Mouse (Mus musculus): ENCODE measurements at regions not wholly inside any gene's neighbourhood (a gene's known extent, or its start where the extent isn't known, plus 50 kb on each side); places are given as distances from the start of the nearest gene placed in this dataset.

GRCm38 (mm10) chr6:67168031-67168777 lies 69.8 kb upstream of the Serbp1 start:
- Histone ChIP-seq H3K4me1 (peaks cover 5% of the 10 kb centered on the region; the same call in 1 of the 2 replicates), H3K4me2 (peak overlapping the region; percentile 65), H3K27ac (replicated peaks) (peak overlapping the region; percentile 72), H3K4me3 (replicated peaks) (peak overlapping the region; percentile 46), H3K36me3 (no peaks in the 10 kb centered on the region), H3K27me3 (replicated peaks) (no peaks in the 10 kb centered on the region), H3K9ac (replicated peaks) (peak overlapping the region; percentile 49), H3K9me3 (replicated peaks) (no peaks in the 10 kb centered on the region)
- 13% methylated on average over 11 of the region's 11 CpGs for WGBS
- peak; percentile 93 for ATAC-seq (ENCODE audit: low FRiP score)

- H3K36me3 ChIP-seq, result no peaks in the 10 kb centered on the region
- H3K4me1 ChIP-seq, result peaks cover 5% of the 10 kb centered on the region; the same call in 1 of the 2 replicates
- H3K9me3 ChIP-seq (replicated peaks), result no peaks in the 10 kb centered on the region
- H3K27me3 ChIP-seq (replicated peaks), result no peaks in the 10 kb centered on the region
- no peak overlapping the region for H3K27ac ChIP-seq (replicated peaks)
- H3K9ac ChIP-seq (replicated peaks), result no peak overlapping the region
- ATAC-seq (ENCODE audit: low FRiP score), result no peak
- WGBS, result 85% methylated on average over 6 of the region's 6 CpGs
- no peak overlapping the region for H3K4me2 ChIP-seq
- no peak overlapping the region for H3K4me3 ChIP-seq (replicated peaks)
Observed at GRCm38 (mm10) chr6:67165091-67165490, 72.9 kb upstream of the Serbp1 start.

GRCm38 (mm10) chr6:67163947-67164346 lies 74.0 kb upstream of the Serbp1 start:
- Histone ChIP-seq H3K27me3 (replicated peaks) (no peaks in the 10 kb centered on the region), H3K4me2 (no peak overlapping the region), H3K4me3 (replicated peaks) (no peak overlapping the region), H3K36me3 (no peaks in the 10 kb centered on the region), H3K9ac (replicated peaks) (no peak overlapping the region), H3K9me3 (replicated peaks) (no peaks in the 10 kb centered on the region), H3K27ac (replicated peaks) (no peak overlapping the region), H3K4me1 (peaks cover 6% of the 10 kb centered on the region; the same call in 1 of the 2 replicates)
- no peak for ATAC-seq (ENCODE audit: low FRiP score)
- WGBS, result 87% methylated on average over 2 of the region's 2 CpGs

GRCm38 (mm10) chr6:67162814-67163213 lies 75.2 kb upstream of the Serbp1 start:
- Histone ChIP-seq H3K36me3 (no peaks in the 10 kb centered on the region), H3K4me1 (0 out of 2 replicates have a peak, but pooled peaks cover 6% of the 10 kb centered on the region), H3K4me3 (replicated peaks) (no peak overlapping the region), H3K27ac (replicated peaks) (no peak overlapping the region), H3K4me2 (no peak overlapping the region), H3K27me3 (replicated peaks) (no peaks in the 10 kb centered on the region), H3K9me3 (replicated peaks) (no peaks in the 10 kb centered on the region), H3K9ac (replicated peaks) (no peak overlapping the region)
- WGBS, result 74% methylated on average over 3 of the region's 3 CpGs
- no peak for ATAC-seq (ENCODE audit: low FRiP score)

- Histone ChIP-seq H3K9me3 (replicated peaks) (no peaks in the 10 kb centered on the region), H3K27me3 (replicated peaks) (no peaks in the 10 kb centered on the region), H3K4me3 (replicated peaks) (no peak overlapping the region), H3K36me3 (no peaks in the 10 kb centered on the region), H3K4me2 (no peak overlapping the region), H3K27ac (replicated peaks) (no peak overlapping the region), H3K4me1 (0 out of 2 replicates have a peak, but pooled peaks cover 6% of the 10 kb centered on the region), H3K9ac (replicated peaks) (no peak overlapping the region)
- WGBS, result 77% methylated on average over 7 of the region's 7 CpGs
- no peak for ATAC-seq (ENCODE audit: low FRiP score)
Observed at GRCm38 (mm10) chr6:67161610-67162009, 76.4 kb upstream of the Serbp1 start.

- Histone ChIP-seq H3K9me3 (replicated peaks) (no peaks in the 10 kb centered on the region), H3K27me3 (replicated peaks) (no peaks in the 10 kb centered on the region), H3K9ac (replicated peaks) (no peak overlapping the region), H3K4me2 (no peak overlapping the region), H3K4me1 (0 out of 2 replicates have a peak, but pooled peaks cover 6% of the 10 kb centered on the region), H3K27ac (replicated peaks) (no peak overlapping the region), H3K4me3 (replicated peaks) (no peak overlapping the region), H3K36me3 (no peaks in the 10 kb centered on the region)
- ATAC-seq (ENCODE audit: low FRiP score), result no peak
- WGBS, result 85% methylated on average over 3 of the region's 3 CpGs
Observed at GRCm38 (mm10) chr6:67160564-67160963, 77.4 kb upstream of the Serbp1 start.

GRCm38 (mm10) chr6:67159726-67160523 lies 78.1 kb upstream of the Serbp1 start:
- no peak overlapping the region for H3K27ac ChIP-seq (replicated peaks)
- H3K4me2 ChIP-seq, result no peak overlapping the region
- 0 out of 2 replicates have a peak, but pooled peaks cover 6% of the 10 kb centered on the region for H3K4me1 ChIP-seq
- no peak overlapping the region for H3K9ac ChIP-seq (replicated peaks)
- WGBS, result 65% methylated on average over 5 of the region's 5 CpGs
- H3K27me3 ChIP-seq (replicated peaks), result no peaks in the 10 kb centered on the region
- H3K9me3 ChIP-seq (replicated peaks), result no peaks in the 10 kb centered on the region
- H3K4me3 ChIP-seq (replicated peaks), result no peak overlapping the region
- no peak for ATAC-seq (ENCODE audit: low FRiP score)
- no peaks in the 10 kb centered on the region for H3K36me3 ChIP-seq

- 18% methylated on average over 2 of the region's 2 CpGs for WGBS
- Histone ChIP-seq H3K27me3 (replicated peaks) (no peaks in the 10 kb centered on the region), H3K4me3 (replicated peaks) (no peak overlapping the region), H3K4me2 (peak overlapping the region; percentile 41), H3K9me3 (replicated peaks) (no peaks in the 10 kb centered on the region), H3K4me1 (0 out of 2 replicates have a peak, but pooled peaks cover 6% of the 10 kb centered on the region), H3K9ac (replicated peaks) (no peak overlapping the region), H3K36me3 (no peaks in the 10 kb centered on the region), H3K27ac (replicated peaks) (no peak overlapping the region)
- peak; percentile 25; the same call in 1 of the 2 replicates for ATAC-seq (ENCODE audit: low FRiP score)
Observed at GRCm38 (mm10) chr6:67159224-67159623, 78.8 kb upstream of the Serbp1 start.

GRCm38 (mm10) chr6:67158765-67159164 lies 79.2 kb upstream of the Serbp1 start:
- 0 out of 2 replicates have a peak, but pooled peaks cover 6% of the 10 kb centered on the region for H3K4me1 ChIP-seq
- peak; percentile 91 for ATAC-seq (ENCODE audit: low FRiP score)
- H3K4me2 ChIP-seq, result peak overlapping the region; percentile 41
- H3K9me3 ChIP-seq (replicated peaks), result no peaks in the 10 kb centered on the region
- no peak overlapping the region for H3K27ac ChIP-seq (replicated peaks)
- H3K9ac ChIP-seq (replicated peaks), result no peak overlapping the region
- H3K4me3 ChIP-seq (replicated peaks), result no peak overlapping the region
- WGBS, result 3% methylated on average over 10 of the region's 10 CpGs
- H3K27me3 ChIP-seq (replicated peaks), result no peaks in the 10 kb centered on the region
- H3K36me3 ChIP-seq, result no peaks in the 10 kb centered on the region

- no peaks in the 10 kb centered on the region for H3K4me1 ChIP-seq
- no peak overlapping the region for H3K4me2 ChIP-seq
- 85% methylated on average over 3 of the region's 3 CpGs for WGBS
- H3K27me3 ChIP-seq (replicated peaks), result no peaks in the 10 kb centered on the region
- no peak overlapping the region for H3K9ac ChIP-seq (replicated peaks)
- H3K4me3 ChIP-seq (replicated peaks), result no peak overlapping the region
- no peak for ATAC-seq (ENCODE audit: low FRiP score)
- H3K27ac ChIP-seq (replicated peaks), result no peak overlapping the region
- H3K9me3 ChIP-seq (replicated peaks), result no peaks in the 10 kb centered on the region
- H3K36me3 ChIP-seq, result no peaks in the 10 kb centered on the region
Observed at GRCm38 (mm10) chr6:67152845-67153468, 85.0 kb upstream of the Serbp1 start.

GRCm38 (mm10) chr6:67151515-67151914 lies 86.5 kb upstream of the Serbp1 start:
- 93% methylated on average over 2 of the region's 2 CpGs for WGBS
- H3K4me2 ChIP-seq, result no peak overlapping the region
- H3K27ac ChIP-seq (replicated peaks), result no peak overlapping the region
- no peak overlapping the region for H3K4me3 ChIP-seq (replicated peaks)
- H3K9me3 ChIP-seq (replicated peaks), result no peaks in the 10 kb centered on the region
- no peaks in the 10 kb centered on the region for H3K4me1 ChIP-seq
- ATAC-seq (ENCODE audit: low FRiP score), result no peak
- no peaks in the 10 kb centered on the region for H3K27me3 ChIP-seq (replicated peaks)
- H3K36me3 ChIP-seq, result no peaks in the 10 kb centered on the region
- H3K9ac ChIP-seq (replicated peaks), result no peak overlapping the region
